Mouse (Mus musculus) intestine, embryonic 16.5 days (tissue): Measurements from ENCODE around the gene Zcchc3. TPM values are rescaled to one million over a fixed set of nuclear protein-coding genes. Genes with fewer than 3 reads are reported as not detected.

ENCODE experiments used
- ATAC-seq: fragments of 200-750 bp; cut with Nextera tagmentation; 2 replicates; pipeline ENCODE4 v1.8.0; 2017; ENCODE audit warnings: moderate TSS enrichment, moderate library complexity
- H3K27ac ChIP-seq: fragments of 300-500 bp; sonication (generic); 2 replicates; pipeline ENCODE4 v1.5.1; 2014; ENCODE audit warnings: mild to moderate bottlenecking, low read length
- H3K27me3 ChIP-seq: fragments of 300-500 bp; sonication (generic); replicated peaks from 2 replicates; pipeline ENCODE4 v1.6.1; 2014; ENCODE audit warnings: low read length, control low read depth, mixed read lengths; ENCODE audit not compliant: control insufficient read depth, insufficient read depth
- H3K36me3 ChIP-seq: fragments of 300-500 bp; sonication (generic); 2 replicates; pipeline ENCODE4 v1.6.1; 2014; ENCODE audit warnings: low read length, control low read depth; ENCODE audit not compliant: control insufficient read depth, insufficient read depth
- H3K4me1 ChIP-seq: fragments of 300-500 bp; sonication (generic); 2 replicates; pipeline ENCODE4 v1.6.1; 2014; ENCODE audit warnings: low read length, control low read depth, mixed read lengths; ENCODE audit not compliant: control insufficient read depth, insufficient read depth
- H3K4me2 ChIP-seq: fragments of 300-500 bp; sonication (generic); 2 replicates; pipeline ENCODE4 v1.6.1; 2014; ENCODE audit warnings: low read depth, low read length, control low read depth
- H3K4me3 ChIP-seq: fragments of 300-500 bp; sonication (generic); 2 replicates; pipeline ENCODE4 v1.5.1; 2014; ENCODE audit warnings: mild to moderate bottlenecking, low read length
- H3K9ac ChIP-seq: fragments of 300-500 bp; sonication (generic); 2 replicates; pipeline ENCODE4 v1.6.1; 2014; ENCODE audit warnings: low read depth, low read length
- H3K9me3 ChIP-seq: fragments of 300-500 bp; sonication (generic); 2 replicates; pipeline ENCODE4 v1.6.1; 2016; ENCODE audit warnings: low read length, control low read depth; ENCODE audit not compliant: control insufficient read depth
- WGBS: fragments of 180-500 bp; shearing (Covaris S2); extraction: QIAGEN DNeasy Blood & Tissue Kit; methylation state at CpG from one replicate; pipeline ENCODE4 v1.1.7; 2014; 5-methylcytosine and 5-hydroxymethylcytosine counted together
- polyA plus RNA-seq: library from polyadenylated mRNA; unstranded; fragments of >200 nt; fragmentation: Nextera tagmentation; extraction: Ambion mirVana; gene quantifications from 2 replicates; pipeline ENCODE4 v1.2.1, GENCODE M21; 2015

Gene Zcchc3
- polyA plus RNA-seq, 1 experiment from 2014 or later, result 20.7 TPM

DNA sequence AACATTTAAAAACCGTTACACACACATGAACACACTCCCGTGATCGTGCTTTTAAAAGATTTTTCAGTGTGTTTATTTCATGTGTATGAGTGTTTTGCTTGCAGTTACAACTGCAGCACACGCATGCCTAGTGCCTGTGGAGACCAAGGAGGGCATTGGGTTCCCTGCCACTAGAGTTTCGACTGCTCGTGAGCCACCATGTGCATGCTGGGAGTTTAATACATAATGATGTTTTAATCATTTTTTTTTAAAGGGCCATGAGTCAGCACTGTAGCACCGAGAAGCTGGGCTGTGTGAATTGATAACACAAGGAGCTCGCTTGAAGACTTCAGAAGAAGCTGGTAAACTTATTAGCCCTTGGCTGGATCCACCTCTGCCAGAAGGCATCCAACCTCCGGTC is 41.3 kb downstream of the Zcchc3 start:
- no peak overlapping the region for H3K9ac ChIP-seq
- H3K4me3 ChIP-seq, result no peak overlapping the region
- WGBS, result 81% methylated on average over 9 of the region's 9 CpGs

GRCm38 (mm10) chr2:152372661-152373060 is 42.2 kb downstream of the Zcchc3 start:
- Histone ChIP-seq H3K27ac (no peak overlapping the region), H3K4me1 (peaks cover 4% of the 10 kb centered on the region; the same call in 1 of the 2 replicates), H3K27me3 (peaks cover 8% of the 10 kb centered on the region), H3K9me3 (no peaks in the 10 kb centered on the region), H3K4me2 (no peak overlapping the region), H3K36me3 (no peaks in the 10 kb centered on the region), H3K4me3 (no peak overlapping the region), H3K9ac (no peak overlapping the region)
- ATAC-seq, result no peak
- WGBS, result 63% methylated on average over 4 of the region's 4 CpGs

More for the DNA sequence above, 41.3 kb downstream of the Zcchc3 start:
- H3K4me1 ChIP-seq, result peaks cover 4% of the 10 kb centered on the region; the same call in 1 of the 2 replicates
- peaks cover 8% of the 10 kb centered on the region for H3K27me3 ChIP-seq
- H3K4me2 ChIP-seq, result no peak overlapping the region
- no peak for ATAC-seq
- no peak overlapping the region for H3K27ac ChIP-seq
- H3K36me3 ChIP-seq, result no peaks in the 10 kb centered on the region
- H3K9me3 ChIP-seq, result no peaks in the 10 kb centered on the region

GRCm38 (mm10) chr2:152372104-152372503 is 42.7 kb downstream of the Zcchc3 start:
- ATAC-seq, result no peak
- Histone ChIP-seq H3K4me1 (peaks cover 4% of the 10 kb centered on the region; the same call in 1 of the 2 replicates), H3K4me2 (no peak overlapping the region), H3K27ac (no peak overlapping the region), H3K4me3 (no peak overlapping the region), H3K9ac (no peak overlapping the region), H3K27me3 (peaks cover 8% of the 10 kb centered on the region), H3K9me3 (no peaks in the 10 kb centered on the region), H3K36me3 (no peaks in the 10 kb centered on the region)
- WGBS, result 77% methylated on average over 7 of the region's 7 CpGs

DNA sequence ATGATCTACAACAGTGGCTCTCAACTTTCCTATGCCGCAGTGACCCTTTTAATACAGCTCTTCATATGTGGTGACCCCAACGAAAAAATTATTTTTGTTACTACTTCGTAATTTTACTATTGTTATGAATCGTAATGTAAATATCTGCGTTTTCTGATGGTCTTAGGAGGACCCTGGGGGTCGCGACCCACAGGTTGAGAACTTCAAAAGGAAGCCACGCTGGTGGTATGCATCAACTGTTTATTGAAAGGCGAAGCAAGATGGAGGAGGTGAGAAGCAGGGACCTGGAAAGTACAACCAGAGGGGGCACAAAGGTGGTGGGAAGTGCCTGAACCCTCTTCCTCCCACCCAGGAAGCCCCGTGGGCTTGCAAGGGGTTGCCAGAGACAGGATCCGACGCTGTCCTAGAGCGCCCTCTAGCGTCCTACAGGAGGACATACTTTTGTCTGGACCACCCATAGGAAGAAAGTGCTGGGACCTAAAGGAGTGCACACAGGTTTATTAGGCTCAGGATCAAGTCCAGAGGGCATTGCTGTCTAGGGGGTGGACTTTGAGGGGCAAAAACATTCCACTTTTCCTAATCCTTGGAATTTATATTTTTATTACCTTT is 46.2 kb downstream of the Zcchc3 start:
- 0 out of 2 replicates have a peak, but pooled peaks have one; percentile 45 for ATAC-seq
- 0 out of 2 replicates have a peak overlapping the region, but pooled peaks have one; percentile 1 for H3K9ac ChIP-seq
- H3K27ac ChIP-seq, result no peak overlapping the region
- H3K36me3 ChIP-seq, result no peaks in the 10 kb centered on the region
- no peaks in the 10 kb centered on the region for H3K9me3 ChIP-seq
- H3K4me2 ChIP-seq, result peak overlapping the region; percentile 23; the same call in 1 of the 2 replicates
- no peaks in the 10 kb centered on the region for H3K27me3 ChIP-seq
- no peak overlapping the region for H3K4me3 ChIP-seq
- 27% methylated on average over 14 of the region's 14 CpGs for WGBS
- peaks cover 4% of the 10 kb centered on the region; the same call in 1 of the 2 replicates for H3K4me1 ChIP-seq

- peaks cover 5% of the 10 kb centered on the region; the same call in 1 of the 2 replicates for H3K4me1 ChIP-seq
- no peak overlapping the region for H3K27ac ChIP-seq
- no peaks in the 10 kb centered on the region for H3K36me3 ChIP-seq
- H3K27me3 ChIP-seq, result no peaks in the 10 kb centered on the region
- ATAC-seq, result no peak
- no peak overlapping the region for H3K9ac ChIP-seq
- no peak overlapping the region for H3K4me3 ChIP-seq
- no peaks in the 10 kb centered on the region for H3K9me3 ChIP-seq
- 61% methylated on average over 5 of the region's 5 CpGs for WGBS
- H3K4me2 ChIP-seq, result no peak overlapping the region
Measured at GRCm38 (mm10) chr2:152367917-152368316, 46.9 kb downstream of the Zcchc3 start.

- peak; percentile 55 for ATAC-seq
- H3K4me1 ChIP-seq, result peaks cover 13% of the 10 kb centered on the region; the same call in 1 of the 2 replicates
- H3K4me2 ChIP-seq, result peak overlapping the region; percentile 42
- H3K4me3 ChIP-seq, result no peak overlapping the region
- H3K9me3 ChIP-seq, result no peaks in the 10 kb centered on the region
- 9% methylated on average over 17 of the region's 17 CpGs for WGBS
- H3K9ac ChIP-seq, result no peak overlapping the region
- H3K27me3 ChIP-seq, result no peaks in the 10 kb centered on the region
- peak overlapping the region; percentile 20; the same call in 1 of the 2 replicates for H3K27ac ChIP-seq
- no peaks in the 10 kb centered on the region for H3K36me3 ChIP-seq
Measured at GRCm38 (mm10) chr2:152363245-152364147, 51.3 kb downstream of the Zcchc3 start.

Other genes starting within 250 kb of the Zcchc3 start
- gene Csnk2a1, start 188.2 kb downstream of the Zcchc3 start, polyA plus RNA-seq, result 72.6 and 81.1 TPM in 2 replicates
- 35.8 and 37.7 TPM in 2 replicates for gene Tbc1d20, start 121.2 kb downstream of the Zcchc3 start, polyA plus RNA-seq
- 82.5 and 83.2 TPM in 2 replicates for gene Rbck1, start 82.4 kb downstream of the Zcchc3 start, polyA plus RNA-seq
- gene Trib3, start 71.0 kb downstream of the Zcchc3 start, polyA plus RNA-seq, result 4.4 and 7.1 TPM in 2 replicates
- gene Nrsn2, start 38.4 kb downstream of the Zcchc3 start, polyA plus RNA-seq, result 2.5 and 2.7 TPM in 2 replicates
- 3.5 and 3.6 TPM in 2 replicates for gene Sox12, start 17.0 kb downstream of the Zcchc3 start, polyA plus RNA-seq
- 0.54 and 0.79 TPM in 2 replicates for gene 6820408C15Rik, start 560 bp upstream of the Zcchc3 start, polyA plus RNA-seq
- gene Defb23, start 49.6 kb upstream of the Zcchc3 start, polyA plus RNA-seq, result not detected in 2 replicates
- not detected in 2 replicates for gene Defb20, start 62.0 kb upstream of the Zcchc3 start, polyA plus RNA-seq
- not detected in 2 replicates for gene Defb22, start 75.1 kb upstream of the Zcchc3 start, polyA plus RNA-seq
- not detected in 2 replicates for gene Defb26, start 96.7 kb upstream of the Zcchc3 start, polyA plus RNA-seq
- gene Defb28, start 103.2 kb upstream of the Zcchc3 start, polyA plus RNA-seq, result not detected in 2 replicates
- not detected in 2 replicates for gene Defb29, start 125.1 kb upstream of the Zcchc3 start, polyA plus RNA-seq
- gene Gm17416, start 154.3 kb upstream of the Zcchc3 start, polyA plus RNA-seq, result not detected in 2 replicates
- not detected in 2 replicates for gene Defb21, start 157.7 kb upstream of the Zcchc3 start, polyA plus RNA-seq
- not detected in 2 replicates for gene Defb19, start 165.3 kb upstream of the Zcchc3 start, polyA plus RNA-seq
- gene Defb45, start 184.4 kb upstream of the Zcchc3 start, polyA plus RNA-seq, result not detected in 2 replicates
- gene Defb36, start 189.3 kb upstream of the Zcchc3 start, polyA plus RNA-seq, result not detected in 2 replicates
- gene Defb25, start 208.0 kb upstream of the Zcchc3 start, polyA plus RNA-seq, result 0.61 and 1.5 TPM in 2 replicates
- 9.4 and 10.2 TPM in 2 replicates for gene Rem1, start 211.9 kb upstream of the Zcchc3 start, polyA plus RNA-seq